Mouse (Mus musculus): Measurements from ENCODE around the gene Rrp9. TPM values are rescaled to one million over a fixed set of nuclear protein-coding genes. Genes with fewer than 3 reads are reported as not detected.

The Rrp9 gene
- polyA plus RNA-seq, 1 experiment from 2014 or later, result 23.3 TPM

DNA sequence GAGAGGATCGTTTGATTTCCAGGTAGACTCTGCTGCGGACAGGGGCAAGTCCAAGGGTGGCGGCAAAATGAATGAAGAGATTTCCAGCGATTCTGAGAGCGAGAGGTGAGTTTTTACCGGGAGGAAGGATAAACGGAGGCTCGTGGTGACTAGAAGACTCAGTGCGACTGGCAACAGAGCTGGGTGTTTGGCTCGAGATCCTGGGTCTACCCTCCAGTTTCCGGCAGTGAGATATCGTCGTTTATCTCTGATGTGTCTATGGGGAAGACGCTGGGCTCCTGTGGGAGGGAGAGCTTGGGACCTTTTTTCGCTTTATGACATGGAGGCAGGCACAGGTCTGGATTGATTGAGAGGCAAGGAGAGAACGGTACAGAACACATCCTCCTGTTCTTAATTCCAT is 1.9 kb downstream of the Rrp9 start:
- DNase-seq (ENCODE audit: low spot score) (no peak), ATAC-seq (ENCODE audit: low FRiP score, low TSS enrichment) (no peak)
- H3K36me3 ChIP-seq (ENCODE audit: control insufficient read depth, insufficient read depth, low read length), result peaks cover 3% of the 10 kb centered on the region; the same call in 1 of the 2 replicates
- WGBS, result 2% methylated on average over 16 of the region's 16 CpGs
- H3K9me3 ChIP-seq (ENCODE audit: control insufficient read depth, low read length), result no peaks in the 10 kb centered on the region
- H3K27me3 ChIP-seq (ENCODE audit: control insufficient read depth, insufficient read depth, low read length), result no peaks in the 10 kb centered on the region
- peak overlapping the region; percentile 71 for H3K9ac ChIP-seq (ENCODE audit: low read length)
- H3K4me2 ChIP-seq (replicated peaks; ENCODE audit: low read depth), result peak overlapping the region; percentile 90
- 0 out of 2 replicates have a peak overlapping the region, but pooled peaks have one; percentile 40 for H3K27ac ChIP-seq (replicated peaks)
- TF ChIP-seq EP300 (optimal IDR thresholded peaks at IDR 0.05) (no peak), CTCF (IDR thresholded peaks at IDR 0.05; ENCODE audit: low read depth) (no peak)
- peak overlapping the region; percentile 58 for H3K4me3 ChIP-seq (ENCODE audit: low read depth, low read length)
- peaks cover 4% of the 10 kb centered on the region; the same call in 1 of the 2 replicates for H3K4me1 ChIP-seq (replicated peaks; ENCODE audit: control insufficient read depth, insufficient read depth)

DNA sequence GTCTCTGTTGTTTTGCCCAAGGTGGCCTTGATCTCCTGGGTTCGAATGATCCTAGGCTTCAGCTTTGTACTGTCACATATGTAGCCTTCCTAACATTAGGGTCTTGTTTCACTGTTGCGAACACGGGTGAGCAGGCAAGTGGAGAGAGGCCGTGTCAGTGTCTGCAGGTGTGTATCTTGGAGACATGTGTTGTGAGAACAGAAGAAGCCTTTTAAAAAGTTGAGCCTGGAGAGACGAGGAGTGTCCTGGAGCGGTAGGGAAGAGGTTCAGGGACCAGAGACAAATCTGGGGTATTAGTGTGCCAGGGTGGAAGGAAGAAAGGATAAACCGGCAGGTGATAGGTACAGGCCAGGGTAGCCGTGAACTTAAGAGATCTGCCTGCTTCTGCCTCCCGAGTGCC is 2.3 kb downstream of the Rrp9 start:
- Histone ChIP-seq H3K9ac (ENCODE audit: low read length) (peak overlapping the region; percentile 71), H3K9me3 (ENCODE audit: control insufficient read depth, low read length) (no peaks in the 10 kb centered on the region), H3K4me1 (replicated peaks; ENCODE audit: control insufficient read depth, insufficient read depth) (peaks cover 4% of the 10 kb centered on the region; the same call in 1 of the 2 replicates), H3K27me3 (ENCODE audit: control insufficient read depth, insufficient read depth, low read length) (no peaks in the 10 kb centered on the region), H3K4me3 (ENCODE audit: low read depth, low read length) (peak overlapping the region; percentile 58), H3K36me3 (ENCODE audit: control insufficient read depth, insufficient read depth, low read length) (peaks cover 7% of the 10 kb centered on the region; the same call in 1 of the 2 replicates), H3K4me2 (replicated peaks; ENCODE audit: low read depth) (peak overlapping the region; percentile 90), H3K27ac (replicated peaks) (no peak overlapping the region)
- TF ChIP-seq EP300 (optimal IDR thresholded peaks at IDR 0.05), result no peak
- no peak for TF ChIP-seq CTCF (IDR thresholded peaks at IDR 0.05; ENCODE audit: low read depth)
- no peak for DNase-seq (ENCODE audit: low spot score)
- WGBS, result 77% methylated on average over 9 of the region's 9 CpGs
- ATAC-seq (ENCODE audit: low FRiP score, low TSS enrichment), result no peak

DNA sequence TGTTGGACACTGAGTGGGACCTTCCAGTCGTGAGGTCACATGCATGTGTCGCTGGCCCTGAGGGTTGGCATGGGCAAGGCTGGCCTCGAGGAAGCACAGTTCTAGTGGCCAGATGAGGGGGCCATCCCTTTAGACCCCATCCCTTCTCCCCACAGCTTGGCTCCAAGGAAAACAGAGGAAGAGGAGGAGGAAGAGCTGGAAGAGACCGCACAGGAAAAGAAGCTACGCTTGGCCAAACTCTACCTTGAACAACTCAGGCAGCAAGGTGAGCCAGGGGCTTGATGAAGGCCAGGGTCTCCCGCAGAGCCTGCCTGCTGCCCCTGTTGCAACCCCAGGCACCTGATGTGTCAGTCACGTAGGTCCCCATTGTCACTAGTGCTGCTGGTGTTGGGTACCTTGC is 4.8 kb downstream of the Rrp9 start:
- no peaks in the 10 kb centered on the region for H3K9me3 ChIP-seq (ENCODE audit: control insufficient read depth, low read length)
- no peak overlapping the region for H3K4me2 ChIP-seq (replicated peaks; ENCODE audit: low read depth)
- H3K9ac ChIP-seq (ENCODE audit: low read length), result no peak overlapping the region
- TF ChIP-seq CTCF (IDR thresholded peaks at IDR 0.05; ENCODE audit: low read depth) (no peak), EP300 (optimal IDR thresholded peaks at IDR 0.05) (no peak)
- 95% methylated on average over 7 of the region's 7 CpGs for WGBS
- no peak overlapping the region for H3K4me3 ChIP-seq (ENCODE audit: low read depth, low read length)
- H3K27me3 ChIP-seq (ENCODE audit: control insufficient read depth, insufficient read depth, low read length), result no peaks in the 10 kb centered on the region
- no peak for DNase-seq (ENCODE audit: low spot score)
- no peaks in the 10 kb centered on the region; the same call in 1 of the 2 replicates for H3K4me1 ChIP-seq (replicated peaks; ENCODE audit: control insufficient read depth, insufficient read depth)
- no peak for ATAC-seq (ENCODE audit: low FRiP score, low TSS enrichment)
- H3K27ac ChIP-seq (replicated peaks), result no peak overlapping the region
- H3K36me3 ChIP-seq (ENCODE audit: control insufficient read depth, insufficient read depth, low read length), result peaks cover 11% of the 10 kb centered on the region; the same call in 1 of the 2 replicates

DNA sequence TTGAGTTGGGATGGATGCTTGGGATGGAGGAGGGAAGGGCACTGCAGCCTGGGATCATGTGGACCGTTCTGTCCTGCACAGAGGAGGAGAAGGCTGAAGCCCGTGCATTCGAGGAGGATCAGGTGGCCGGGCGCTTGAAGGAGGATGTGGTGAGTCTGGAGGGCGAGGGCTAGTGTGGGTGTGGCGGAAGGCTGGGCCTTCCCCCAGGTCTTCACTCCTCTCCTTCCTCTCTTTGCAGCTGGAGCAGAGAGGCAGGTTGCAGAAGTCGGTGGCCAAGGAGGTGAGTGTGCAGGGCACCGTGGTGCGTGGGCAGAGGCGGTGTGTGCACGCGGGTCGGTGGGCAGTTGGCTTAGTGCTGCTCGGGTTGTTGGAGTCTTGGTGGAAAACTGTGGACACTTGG is 5.3 kb downstream of the Rrp9 start:
- no peak for TF ChIP-seq EP300 (optimal IDR thresholded peaks at IDR 0.05)
- TF ChIP-seq CTCF (IDR thresholded peaks at IDR 0.05; ENCODE audit: low read depth), result no peak
- Histone ChIP-seq H3K4me2 (replicated peaks; ENCODE audit: low read depth) (no peak overlapping the region), H3K9ac (ENCODE audit: low read length) (no peak overlapping the region), H3K9me3 (ENCODE audit: control insufficient read depth, low read length) (no peaks in the 10 kb centered on the region), H3K27me3 (ENCODE audit: control insufficient read depth, insufficient read depth, low read length) (no peaks in the 10 kb centered on the region), H3K4me3 (ENCODE audit: low read depth, low read length) (no peak overlapping the region), H3K36me3 (ENCODE audit: control insufficient read depth, insufficient read depth, low read length) (peaks cover 11% of the 10 kb centered on the region; the same call in 1 of the 2 replicates), H3K4me1 (replicated peaks; ENCODE audit: control insufficient read depth, insufficient read depth) (no peaks in the 10 kb centered on the region; the same call in 1 of the 2 replicates), H3K27ac (replicated peaks) (no peak overlapping the region)
- DNase-seq (ENCODE audit: low spot score) (no peak), ATAC-seq (ENCODE audit: low FRiP score, low TSS enrichment) (no peak)
- 93% methylated on average over 15 of the region's 15 CpGs for WGBS

DNA sequence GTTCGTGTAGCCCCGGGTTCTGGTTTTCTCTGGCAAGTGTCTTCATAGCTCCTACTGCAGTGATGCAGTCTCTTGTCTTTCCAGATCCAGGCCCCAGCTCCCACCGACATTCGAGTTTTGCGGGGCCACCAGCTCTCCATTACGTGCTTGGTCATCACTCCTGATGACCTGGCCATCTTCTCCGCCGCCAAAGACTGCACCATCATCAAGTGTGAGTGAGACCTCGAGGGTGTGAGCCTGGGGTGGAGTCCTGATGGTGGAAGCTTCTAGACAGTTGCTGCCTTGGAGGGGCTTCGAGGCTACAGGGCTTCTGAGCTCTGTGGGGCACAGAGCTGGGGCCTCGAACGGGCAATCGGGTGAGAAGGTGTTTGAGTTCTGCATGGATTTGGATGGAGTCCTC is 5.9 kb downstream of the Rrp9 start:
- 94% methylated on average over 13 of the region's 13 CpGs for whole genome bisulfite sequencing
- TF ChIP-seq EP300 (optimal IDR thresholded peaks at IDR 0.05), result no peak
- no peak for TF ChIP-seq CTCF (IDR thresholded peaks at IDR 0.05; ENCODE audit: low read depth)
- Histone ChIP-seq H3K9ac (ENCODE audit: low read length) (no peak overlapping the region), H3K4me3 (ENCODE audit: low read depth, low read length) (no peak overlapping the region), H3K4me1 (replicated peaks; ENCODE audit: control insufficient read depth, insufficient read depth) (no peaks in the 10 kb centered on the region; the same call in 1 of the 2 replicates), H3K27ac (replicated peaks) (no peak overlapping the region), H3K9me3 (ENCODE audit: control insufficient read depth, low read length) (no peaks in the 10 kb centered on the region), H3K27me3 (ENCODE audit: control insufficient read depth, insufficient read depth, low read length) (no peaks in the 10 kb centered on the region), H3K4me2 (replicated peaks; ENCODE audit: low read depth) (no peak overlapping the region), H3K36me3 (ENCODE audit: control insufficient read depth, insufficient read depth, low read length) (peaks cover 11% of the 10 kb centered on the region; the same call in 1 of the 2 replicates)
- DNase-seq (ENCODE audit: low spot score) (no peak), ATAC-seq (ENCODE audit: low FRiP score, low TSS enrichment) (no peak)

DNA sequence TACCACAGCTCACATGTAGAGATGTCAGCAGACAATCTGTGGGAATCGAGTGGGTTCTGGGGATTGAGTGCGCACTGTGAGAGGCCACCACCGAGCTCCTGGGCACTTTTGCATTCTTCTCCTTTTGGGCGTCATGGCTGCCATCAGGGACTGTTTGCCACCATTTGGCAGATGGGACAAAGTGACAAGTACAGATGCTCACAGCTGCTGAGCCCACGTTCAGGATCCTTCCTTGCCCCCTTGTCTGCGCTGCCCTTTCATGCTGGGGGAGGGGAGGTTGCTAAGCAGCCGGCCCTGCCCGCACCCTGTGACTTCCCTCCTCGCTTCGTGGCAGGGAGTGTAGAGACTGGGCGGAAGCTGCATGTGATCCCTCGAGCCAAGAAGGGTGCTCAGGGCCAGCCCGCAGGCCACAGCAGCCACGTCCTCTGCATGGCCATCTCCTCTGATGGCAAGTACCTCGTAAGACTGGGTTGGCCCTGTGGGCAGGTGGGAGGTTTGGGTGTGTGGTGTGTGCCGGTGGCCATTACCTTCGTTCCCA is 6.9 kb downstream of the Rrp9 start:
- Histone ChIP-seq H3K4me1 (replicated peaks; ENCODE audit: control insufficient read depth, insufficient read depth) (no peaks in the 10 kb centered on the region; the same call in 1 of the 2 replicates), H3K27ac (replicated peaks) (no peak overlapping the region), H3K36me3 (ENCODE audit: control insufficient read depth, insufficient read depth, low read length) (peaks cover 11% of the 10 kb centered on the region; the same call in 1 of the 2 replicates), H3K9me3 (ENCODE audit: control insufficient read depth, low read length) (no peaks in the 10 kb centered on the region), H3K27me3 (ENCODE audit: control insufficient read depth, insufficient read depth, low read length) (no peaks in the 10 kb centered on the region), H3K4me3 (ENCODE audit: low read depth, low read length) (no peak overlapping the region), H3K4me2 (replicated peaks; ENCODE audit: low read depth) (no peak overlapping the region), H3K9ac (ENCODE audit: low read length) (no peak overlapping the region)
- DNase-seq (ENCODE audit: low spot score), result no peak
- 87% methylated on average over 17 of the region's 17 CpGs for WGBS
- TF ChIP-seq EP300 (optimal IDR thresholded peaks at IDR 0.05) (no peak), CTCF (IDR thresholded peaks at IDR 0.05; ENCODE audit: low read depth) (no peak)
- ATAC-seq (ENCODE audit: low FRiP score, low TSS enrichment), result no peak

Data from stomach, postnatal 0 days (tissue).